Mouse (Mus musculus) testis, adult 2 months (tissue): ENCODE results near the gene Ablim2. TPM values are rescaled to one million over a fixed set of nuclear protein-coding genes. Genes with fewer than 3 reads are reported as not detected.

ENCODE experiments used
- H3K27ac ChIP-seq: fragments of 200-500 bp; 2 replicates; pipeline ENCODE4 v1.5.1; 2012; ENCODE audit warnings: low read depth, low read length; ENCODE audit not compliant: control insufficient read depth, insufficient read depth
- H3K27me3 ChIP-seq: fragments of 200-500 bp; 2 replicates; pipeline ENCODE4 v1.6.1; 2012; ENCODE audit warnings: mild to moderate bottlenecking, low read length, moderate library complexity; ENCODE audit not compliant: control insufficient read depth, insufficient read depth
- H3K36me3 ChIP-seq: fragments of 200-500 bp; 2 replicates; pipeline ENCODE4 v1.6.1; 2012; ENCODE audit warnings: mild to moderate bottlenecking, low read length; ENCODE audit not compliant: control insufficient read depth, insufficient read depth
- H3K4me1 ChIP-seq: fragments of 200-500 bp; 2 replicates; pipeline ENCODE4 v1.6.1; 2012; ENCODE audit warnings: low read length; ENCODE audit not compliant: control insufficient read depth, insufficient read depth
- H3K4me3 ChIP-seq: fragments of 200-500 bp; 2 replicates; pipeline ENCODE4 v1.5.1; 2012; ENCODE audit warnings: low read depth, mild to moderate bottlenecking, low read length, moderate library complexity, mixed read lengths; ENCODE audit not compliant: control insufficient read depth
- CTCF ChIP-seq: fragments of 200-500 bp; IDR thresholded peaks from 2 replicates; pipeline ENCODE4 v1.5.1; 2012; ENCODE audit warnings: low read depth, mild to moderate bottlenecking, inconsistent platforms, low read length, moderate library complexity; ENCODE audit not compliant: control insufficient read depth, insufficient read depth, insufficient replicate concordance
- POLR2A ChIP-seq: fragments of 200-500 bp; IDR thresholded peaks from 2 replicates; pipeline ENCODE4 v1.6.1; 2012; ENCODE audit warnings: low read depth, mild to moderate bottlenecking, inconsistent platforms, low read length, moderate library complexity; ENCODE audit not compliant: control insufficient read depth
- polyA plus RNA-seq: library from polyadenylated mRNA; depleted of rRNA; stranded (reverse); fragments of >200 nt; gene quantifications from 2 replicates; pipeline ENCODE4 v1.2.3, GENCODE M21; 2012

The Ablim2 gene
- polyA plus RNA-seq, 1 experiment = 1.2 TPM

GRCm38 (mm10) chr5:35827856-35828255 lies 70.2 kb downstream of the Ablim2 start:
- H3K36me3 ChIP-seq = no peaks in the 10 kb centered on the region
- H3K4me3 ChIP-seq = no peak overlapping the region
- TF ChIP-seq CTCF (no peak), POLR2A (no peak)
- H3K27ac ChIP-seq = no peak overlapping the region
- no peaks in the 10 kb centered on the region for H3K4me1 ChIP-seq
- H3K27me3 ChIP-seq = no peaks in the 10 kb centered on the region

GRCm38 (mm10) chr5:35830101-35830500 lies 72.4 kb downstream of the Ablim2 start:
- TF ChIP-seq POLR2A = no peak
- no peak for TF ChIP-seq CTCF
- H3K4me1 ChIP-seq = no peaks in the 10 kb centered on the region
- H3K36me3 ChIP-seq = no peaks in the 10 kb centered on the region
- H3K27me3 ChIP-seq = no peaks in the 10 kb centered on the region
- H3K27ac ChIP-seq = no peak overlapping the region
- no peak overlapping the region for H3K4me3 ChIP-seq

GRCm38 (mm10) chr5:35833881-35834280 lies 76.2 kb downstream of the Ablim2 start:
- no peaks in the 10 kb centered on the region for H3K27me3 ChIP-seq
- no peaks in the 10 kb centered on the region for H3K36me3 ChIP-seq
- no peak for TF ChIP-seq CTCF
- TF ChIP-seq POLR2A = no peak
- H3K4me3 ChIP-seq = no peak overlapping the region
- no peaks in the 10 kb centered on the region for H3K4me1 ChIP-seq
- H3K27ac ChIP-seq = no peak overlapping the region

- no peaks in the 10 kb centered on the region for H3K36me3 ChIP-seq
- no peak overlapping the region for H3K27ac ChIP-seq
- H3K4me1 ChIP-seq = no peaks in the 10 kb centered on the region
- H3K27me3 ChIP-seq = no peaks in the 10 kb centered on the region
- TF ChIP-seq POLR2A (no peak), CTCF (no peak)
- H3K4me3 ChIP-seq = no peak overlapping the region
Observed at GRCm38 (mm10) chr5:35836992-35837391, 79.3 kb downstream of the Ablim2 start.

- no peaks in the 10 kb centered on the region for H3K27me3 ChIP-seq
- TF ChIP-seq CTCF (no peak), POLR2A (no peak)
- H3K4me3 ChIP-seq = no peak overlapping the region
- H3K27ac ChIP-seq = no peak overlapping the region
- H3K36me3 ChIP-seq = no peaks in the 10 kb centered on the region
- H3K4me1 ChIP-seq = no peaks in the 10 kb centered on the region
Observed at GRCm38 (mm10) chr5:35839262-35839661, 81.6 kb downstream of the Ablim2 start.

GRCm38 (mm10) chr5:35851485-35851884 lies 93.8 kb downstream of the Ablim2 start:
- TF ChIP-seq CTCF (no peak), POLR2A (no peak)
- H3K27ac ChIP-seq = no peak overlapping the region
- no peaks in the 10 kb centered on the region for H3K27me3 ChIP-seq
- H3K36me3 ChIP-seq = no peaks in the 10 kb centered on the region
- no peaks in the 10 kb centered on the region; the same call in 1 of the 2 replicates for H3K4me1 ChIP-seq
- no peak overlapping the region for H3K4me3 ChIP-seq

GRCm38 (mm10) chr5:35853463-35853862 lies 95.8 kb downstream of the Ablim2 start:
- Histone ChIP-seq H3K4me3 (no peak overlapping the region), H3K27me3 (no peaks in the 10 kb centered on the region), H3K27ac (no peak overlapping the region), H3K4me1 (no peaks in the 10 kb centered on the region; the same call in 1 of the 2 replicates), H3K36me3 (no peaks in the 10 kb centered on the region)
- TF ChIP-seq POLR2A = no peak
- TF ChIP-seq CTCF = no peak

GRCm38 (mm10) chr5:35856245-35856644 lies 98.6 kb downstream of the Ablim2 start:
- Histone ChIP-seq H3K4me3 (no peak overlapping the region), H3K27ac (no peak overlapping the region), H3K27me3 (no peaks in the 10 kb centered on the region), H3K4me1 (no peaks in the 10 kb centered on the region; the same call in 1 of the 2 replicates), H3K36me3 (no peaks in the 10 kb centered on the region)
- no peak for TF ChIP-seq POLR2A
- no peak for TF ChIP-seq CTCF
